Mouse (Mus musculus) left cerebral cortex, postnatal 25 days (tissue): ENCODE data around the gene Pus7. TPM values are rescaled to one million over a fixed set of nuclear protein-coding genes. Genes with fewer than 3 reads are reported as not detected.
"Not testable (repeated sequence)": the region's sequence is repeated elsewhere in the genome, so short reads cannot be mapped to it uniquely, and the experiment has no call there.

ENCODE experiments used
- DNase-seq, 2 experiments: peaks; one replicate each; pipeline ENCODE4 v3.0.0; 2022; ENCODE audit warnings: low spot score in 2 of 2, mixed read lengths in 1 of 2
- intact Hi-C: fragments of 180-260 bp; cut with DNase I; formaldehyde crosslinking; loops from one replicate; pipeline ENCODE4 v1.15.1; 2025
- total RNA-seq, 2 experiments: library from RNA; stranded (reverse); gene quantifications; 2 replicates each; pipeline ENCODE4 v1.2.3; 2021

Gene Pus7
- total RNA-seq, 2 experiments from 2014 or later, result 18.1 TPM

DNA sequence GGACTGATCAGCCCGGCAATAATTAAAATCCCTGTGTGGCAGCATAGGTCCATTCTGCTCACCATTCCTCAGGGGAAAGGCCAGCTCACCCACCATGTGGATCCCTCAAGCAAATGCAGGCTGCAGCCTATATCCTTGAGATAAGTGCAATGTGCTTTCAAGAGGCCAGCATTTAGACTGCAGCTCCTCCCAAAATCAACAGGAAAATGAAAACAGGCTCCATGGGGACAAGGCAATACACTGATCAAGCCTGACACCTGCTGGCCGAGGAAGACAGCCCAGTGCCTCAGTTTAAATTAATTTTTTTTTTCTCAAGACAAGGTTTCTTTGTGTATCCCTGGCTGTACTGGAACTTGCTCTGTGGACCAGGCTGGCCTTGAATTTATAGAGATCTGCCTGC lies 24.9 kb downstream of the Pus7 start:
- DNase-seq, result peak; percentile 32 to 42
- intact Hi-C loops, result loop anchor here (5.0 to 10.0 kb wide), 2 partner anchors 81 to 254 kb away; no protein-coding TSS in a partner anchor

DNA sequence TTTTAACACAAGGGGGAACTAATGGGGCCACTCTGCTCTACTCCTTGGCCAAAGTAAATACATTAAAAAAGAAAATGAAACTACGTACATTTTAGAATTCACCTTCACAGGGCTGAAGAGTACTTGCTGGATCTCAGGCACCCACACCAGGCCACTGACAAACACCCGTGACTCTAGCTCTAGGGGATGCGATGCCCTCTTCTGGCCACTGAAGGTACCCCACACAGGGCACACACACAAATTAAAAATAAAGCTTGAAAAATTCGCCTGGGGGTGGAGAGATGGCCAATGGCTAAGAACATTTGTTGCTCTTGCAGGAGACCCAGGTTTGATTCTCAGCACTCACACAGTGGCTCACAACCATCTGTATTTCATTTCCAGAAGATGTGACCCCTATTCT lies 27.1 kb downstream of the Pus7 start:
- intact Hi-C loops, result loop anchor here (5.0 to 10.0 kb wide), 2 partner anchors 79 to 252 kb away; no protein-coding TSS in a partner anchor
- DNase-seq, result no peak

DNA sequence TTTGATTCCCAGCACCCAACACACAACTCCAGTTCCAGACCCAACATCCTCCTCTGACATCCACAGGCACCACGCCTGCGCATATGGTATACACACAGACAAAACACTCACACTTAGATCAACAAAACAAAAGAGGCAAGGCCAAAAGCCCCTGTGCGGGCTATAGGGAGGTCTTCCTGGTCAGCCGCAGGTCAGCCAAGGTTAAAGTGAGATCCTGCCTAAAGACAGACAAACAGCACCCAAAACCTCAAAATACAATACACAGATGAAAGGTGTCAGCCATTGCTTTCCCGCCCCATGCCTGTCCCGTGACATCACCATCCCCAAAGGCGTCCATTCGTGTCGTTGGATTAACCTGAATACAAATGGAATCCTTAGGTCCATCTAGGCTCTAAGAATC lies 27.9 kb downstream of the Pus7 start:
- DNase-seq, result no peak
- intact Hi-C loops, result loop anchor here (5.0 to 10.0 kb wide), 2 partner anchors 78 to 251 kb away; no protein-coding TSS in a partner anchor

DNA sequence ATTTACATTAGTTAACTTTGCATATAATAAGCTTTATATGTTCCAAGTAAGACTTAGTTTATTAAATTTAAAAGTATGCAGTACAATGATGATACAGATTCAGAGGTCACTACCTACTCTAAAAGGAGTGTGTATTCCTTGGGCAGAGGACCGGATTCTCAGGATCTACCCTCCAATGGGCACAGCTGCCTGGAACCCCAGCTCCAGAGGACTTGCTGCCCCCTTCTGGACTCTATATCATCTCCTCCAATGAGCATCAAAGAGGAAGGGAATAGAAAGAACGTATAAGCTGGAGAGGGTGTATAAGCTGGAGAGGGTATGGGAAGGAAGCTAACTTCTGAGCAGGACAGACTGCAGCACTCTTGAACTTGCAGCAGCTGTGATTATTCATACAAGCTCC lies 33.6 kb downstream of the Pus7 start:
- no peak for DNase-seq
- intact Hi-C loops, result loop anchor here (10.0 kb wide), 1 partner anchor 245 kb away; no protein-coding TSS in a partner anchor

DNA sequence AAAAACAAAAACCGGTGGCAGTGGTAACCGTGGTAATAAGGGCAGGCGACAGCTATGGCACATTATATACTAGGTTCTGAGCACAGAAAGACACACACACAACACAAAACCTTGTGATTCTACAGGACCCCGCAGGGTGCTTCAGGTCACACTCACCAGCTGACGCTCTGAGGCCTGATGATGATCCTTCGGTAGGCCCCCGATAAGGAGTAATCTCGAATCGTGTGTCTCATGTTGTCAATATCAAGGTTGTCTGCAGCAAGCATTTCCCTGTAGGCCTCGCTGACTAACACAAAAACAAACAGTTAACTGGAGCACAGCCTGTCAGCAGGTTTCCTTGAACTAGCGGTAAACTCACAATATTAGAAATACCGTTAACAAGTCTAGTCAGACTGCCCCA lies 40.2 kb downstream of the Pus7 start:
- intact Hi-C loops, result no loop called here
- no peak for DNase-seq

DNA sequence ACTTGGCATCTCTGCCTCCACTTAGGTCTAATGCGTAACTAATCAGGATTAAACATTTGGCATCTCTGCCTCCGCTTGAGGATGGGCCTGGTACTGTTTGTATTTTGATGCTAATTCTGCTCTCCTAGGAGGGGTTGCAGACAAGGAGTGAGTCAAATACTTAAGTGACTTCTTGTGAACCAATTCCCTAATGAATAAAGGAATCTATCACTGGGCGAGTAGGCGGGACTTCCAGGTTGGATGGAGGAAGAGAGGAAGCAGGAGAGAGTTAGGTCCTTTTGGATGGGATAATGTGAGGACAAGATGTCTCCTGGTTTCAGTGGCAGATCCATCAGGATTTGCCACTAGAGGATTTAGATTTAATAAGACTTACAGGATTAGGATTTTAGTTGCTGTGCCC lies 46.4 kb downstream of the Pus7 start:
- intact Hi-C loops, result no loop called here
- DNase-seq, result no peak

DNA sequence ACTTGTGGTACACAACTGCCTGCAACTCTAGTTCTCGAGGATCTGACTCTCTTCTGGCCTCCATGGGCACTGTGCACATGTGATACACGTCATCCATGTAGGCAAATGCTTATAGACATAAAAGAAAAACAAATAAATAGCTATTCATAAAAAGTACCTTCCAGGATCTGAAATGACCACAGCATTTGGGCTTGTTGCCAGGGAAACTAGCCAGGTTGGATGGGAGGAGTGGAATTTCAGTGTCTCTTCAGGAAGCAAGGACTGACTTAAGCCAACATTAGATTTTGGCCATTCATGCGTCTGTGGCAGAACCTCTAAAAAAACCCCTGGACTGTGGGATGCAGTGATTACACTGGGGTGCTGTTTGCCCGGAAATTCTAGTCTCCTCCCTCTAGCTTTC lies 47.1 kb downstream of the Pus7 start:
- DNase-seq, result no peak
- intact Hi-C loops, result no loop called here

DNA sequence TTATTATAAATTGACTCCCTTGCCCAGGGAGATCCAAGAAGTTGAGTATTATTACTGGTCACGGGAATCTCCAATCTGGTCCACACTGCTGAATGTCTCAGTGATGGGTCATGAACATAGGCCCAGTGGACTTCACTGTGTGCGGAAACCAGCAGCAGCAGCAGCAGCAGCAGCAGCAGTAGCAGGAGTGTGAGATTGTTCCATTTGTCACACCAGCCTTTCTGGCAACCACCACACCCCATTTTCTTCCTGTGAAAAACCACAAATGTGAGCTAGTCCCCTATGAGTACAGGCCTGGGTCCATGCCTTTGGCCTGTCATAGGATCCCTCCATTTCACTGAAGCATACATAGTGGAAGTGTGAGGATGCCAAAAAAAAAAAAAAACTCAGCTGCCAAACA lies 61.6 kb downstream of the Pus7 start:
- no peak for DNase-seq

DNA sequence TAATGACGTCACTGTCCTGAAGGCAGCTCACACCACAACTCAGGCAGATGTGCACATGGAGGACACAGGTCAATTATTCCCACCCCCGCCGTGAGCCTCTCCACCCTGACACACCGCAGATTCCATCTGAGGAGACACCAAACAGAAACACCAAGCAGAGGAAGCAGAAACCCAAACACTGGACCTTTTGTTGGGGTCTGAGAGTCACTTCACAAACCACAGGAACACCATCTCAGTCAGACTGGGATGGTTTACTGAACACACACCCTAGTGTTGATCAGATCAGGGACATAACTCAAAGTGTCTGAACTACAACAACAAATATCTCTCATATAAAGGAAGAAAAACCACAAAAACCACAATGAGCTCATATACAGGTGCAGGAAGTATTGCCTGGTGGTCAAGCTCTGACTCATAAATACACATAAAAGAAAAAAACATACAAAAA lies 64.6 kb downstream of the Pus7 start:
- DNase-seq, result no peak
- intact Hi-C loops, result no loop called here

More for the DNA sequence above, 61.6 kb downstream of the Pus7 start:
- intact Hi-C loops, result no loop called here

DNA sequence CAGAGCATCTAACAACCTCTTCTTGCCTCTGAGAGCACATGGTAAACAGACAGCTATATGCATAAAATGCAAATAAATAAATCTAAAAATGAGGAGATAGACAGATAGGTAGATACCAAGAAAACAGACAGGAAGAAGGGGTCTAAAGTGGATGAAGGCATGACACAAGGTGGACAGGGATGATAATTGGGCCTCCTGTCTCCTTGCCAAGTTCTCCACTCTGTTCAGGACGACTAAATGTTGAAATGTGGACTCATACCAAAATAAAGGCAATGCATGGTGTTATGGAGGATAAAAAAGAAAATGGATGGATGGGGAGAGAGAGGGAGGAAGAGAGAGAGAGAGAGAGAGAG lies 65.4 kb downstream of the Pus7 start:
- DNase-seq, result no peak
- intact Hi-C loops, result no loop called here

DNA sequence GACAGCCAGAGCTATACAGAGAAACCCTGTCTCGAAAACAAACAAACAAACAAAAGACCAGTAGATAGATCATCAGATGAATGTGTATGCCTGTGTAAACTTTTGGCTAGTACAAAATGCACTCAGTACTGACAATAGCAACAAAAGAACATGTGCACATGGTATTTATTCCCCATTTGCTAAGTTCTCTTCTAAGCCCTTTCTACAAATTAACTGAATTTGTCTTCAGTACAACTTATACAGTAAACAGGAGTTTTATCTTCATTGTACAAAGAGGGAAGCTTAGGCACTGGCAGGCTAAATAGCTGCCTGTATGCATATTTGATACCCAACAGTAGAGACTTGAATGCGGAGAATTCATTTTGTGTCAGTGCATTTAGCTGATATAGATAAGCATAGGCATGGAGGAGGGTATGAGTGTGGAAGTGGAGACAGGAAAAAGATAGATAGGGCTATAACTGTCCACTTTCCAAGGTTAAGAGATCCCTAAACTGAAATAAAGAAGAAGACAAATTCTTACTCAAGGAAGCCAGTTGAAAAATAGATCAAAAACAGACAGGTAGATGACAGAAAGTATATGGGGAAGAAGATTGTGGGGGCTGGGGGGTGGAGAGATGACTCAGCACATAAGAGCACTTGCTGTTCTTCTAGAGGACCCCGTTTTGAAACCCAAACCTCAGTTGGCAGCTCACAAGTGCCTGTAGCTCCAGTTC lies 65.9 kb downstream of the Pus7 start:
- DNase-seq, result no peak
- intact Hi-C loops, result no loop called here

DNA sequence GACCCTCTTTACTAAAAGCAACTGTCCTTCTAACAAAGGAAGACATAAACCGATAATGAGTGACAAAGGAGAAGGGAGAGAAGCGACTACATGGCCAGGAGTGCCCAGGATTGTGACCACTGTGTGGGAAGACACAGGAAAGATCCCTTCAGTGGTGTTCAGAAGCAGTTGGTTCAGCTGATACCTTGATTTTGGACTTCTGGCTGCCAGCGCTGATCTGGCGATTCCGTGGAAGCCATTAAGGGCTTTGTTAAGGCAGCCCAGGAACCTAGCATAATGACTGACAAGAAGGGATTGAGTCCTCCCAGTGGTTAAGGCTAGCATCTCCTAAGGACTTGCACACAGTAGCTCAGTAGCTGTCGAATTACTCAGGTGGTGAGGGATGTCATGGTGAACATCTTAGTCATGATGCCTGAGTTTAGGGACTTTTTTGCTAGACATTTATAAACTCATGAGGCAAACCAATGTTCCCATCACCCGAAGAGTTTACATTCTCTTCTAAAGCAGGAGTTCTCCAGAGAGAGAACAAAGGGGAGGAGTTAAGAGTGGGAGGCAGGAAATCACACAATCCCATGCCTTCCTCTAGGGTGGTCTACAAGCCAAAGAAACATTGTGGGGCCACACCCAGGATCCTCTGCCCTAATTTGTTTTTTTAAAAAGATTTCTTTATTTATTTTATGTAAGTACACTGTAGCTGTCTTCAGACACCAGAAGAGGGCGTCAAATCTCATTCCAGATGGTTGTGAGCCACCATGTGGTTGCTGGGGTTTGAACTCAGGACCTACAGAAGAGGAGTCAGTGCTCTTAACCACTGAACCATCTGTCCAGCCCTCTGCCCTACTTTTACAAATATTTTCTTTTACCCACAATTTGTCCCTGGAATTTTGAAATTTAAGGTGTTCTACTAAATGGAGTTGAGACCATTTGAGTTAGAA lies 69.8 kb downstream of the Pus7 start:
- no peak for DNase-seq
- intact Hi-C loops, result no loop called here

DNA sequence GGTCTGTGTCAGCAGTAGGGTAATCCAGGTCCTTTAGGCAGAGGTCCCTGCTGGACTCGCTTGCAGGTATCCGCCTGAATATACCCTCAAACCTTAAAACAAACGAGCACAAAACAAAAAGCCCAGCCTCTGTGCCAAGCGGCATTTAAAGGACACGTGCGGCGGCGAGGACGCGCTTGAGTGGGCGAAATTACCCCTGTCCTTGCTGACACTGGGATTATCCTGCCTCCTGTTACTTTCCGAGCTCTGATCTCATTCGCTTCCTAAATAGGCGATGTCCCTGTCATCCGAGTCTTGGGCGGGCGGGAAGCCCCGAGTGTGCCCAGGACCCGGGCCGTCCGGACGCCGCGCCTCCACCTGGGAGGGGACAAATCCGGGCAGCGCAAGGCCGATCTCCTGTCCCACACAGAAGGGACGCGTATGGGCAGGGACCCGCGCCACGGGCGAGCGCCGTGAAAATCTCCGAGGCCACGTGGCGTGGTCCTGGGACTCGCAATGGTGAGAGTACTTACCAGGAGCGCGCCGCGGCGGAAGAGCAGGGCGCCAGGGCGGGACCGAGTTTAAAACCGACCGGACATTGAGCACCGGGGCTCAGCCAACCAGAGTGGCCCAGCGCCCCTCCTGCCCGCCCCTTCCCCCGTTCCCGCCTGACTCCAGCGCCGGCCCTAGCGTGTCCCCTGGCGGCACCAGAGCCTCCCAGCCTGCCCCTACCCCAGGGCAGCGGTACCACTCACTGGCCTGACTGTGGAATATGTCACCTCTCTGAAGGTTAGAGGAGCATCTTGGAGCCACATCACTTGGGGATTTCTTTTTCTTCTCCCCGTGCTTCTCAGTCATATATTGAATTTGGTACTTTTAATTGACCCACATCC lies 71.1 kb downstream of the Pus7 start:
- peak; percentile 44 to 58 for DNase-seq
- intact Hi-C loops, result no loop called here

DNA sequence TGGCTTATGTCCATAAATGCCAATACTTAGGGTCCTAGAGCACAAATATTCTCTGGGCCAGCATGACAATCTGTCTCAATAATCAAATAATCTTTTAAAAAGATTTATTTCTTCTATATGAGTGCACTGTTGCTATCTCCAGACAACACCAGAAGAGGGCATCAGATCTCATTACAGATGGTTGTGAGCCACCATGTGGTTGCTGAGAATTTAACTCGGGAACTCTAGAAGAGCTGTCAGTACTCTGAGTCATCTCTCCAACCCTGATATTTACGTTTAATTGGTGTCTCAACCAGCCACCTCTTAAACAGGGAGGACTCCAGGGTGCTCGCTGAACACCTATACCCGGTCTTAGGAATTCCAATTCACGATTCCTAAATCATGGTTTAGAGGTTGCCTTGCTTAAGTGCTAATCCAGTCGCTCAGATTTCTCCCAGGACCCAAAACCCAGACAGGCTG lies 71.8 kb downstream of the Pus7 start:
- peak; percentile 31 to 68 for DNase-seq
- intact Hi-C loops, result not testable (repeated sequence)

DNA sequence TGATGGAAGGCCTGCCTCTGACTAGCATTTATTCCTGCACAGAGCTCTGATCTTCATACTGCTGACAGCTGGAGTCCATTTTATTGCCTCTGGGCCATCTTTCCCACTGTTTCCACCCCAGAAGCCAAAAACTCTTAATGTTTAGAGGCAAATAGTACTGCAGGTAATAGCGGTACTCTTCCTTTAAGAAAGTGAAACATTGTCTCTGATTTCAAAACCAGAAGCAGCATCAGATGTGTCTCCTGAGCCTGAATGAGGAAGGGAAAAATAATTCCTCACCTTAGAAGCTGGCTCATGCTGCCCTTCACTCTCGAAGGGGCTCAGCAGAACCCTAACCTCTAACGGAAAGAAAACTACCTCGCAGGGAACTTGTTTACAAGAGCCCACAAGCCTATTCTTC lies 72.3 kb downstream of the Pus7 start:
- DNase-seq, result no peak
- intact Hi-C loops, result no loop called here

DNA sequence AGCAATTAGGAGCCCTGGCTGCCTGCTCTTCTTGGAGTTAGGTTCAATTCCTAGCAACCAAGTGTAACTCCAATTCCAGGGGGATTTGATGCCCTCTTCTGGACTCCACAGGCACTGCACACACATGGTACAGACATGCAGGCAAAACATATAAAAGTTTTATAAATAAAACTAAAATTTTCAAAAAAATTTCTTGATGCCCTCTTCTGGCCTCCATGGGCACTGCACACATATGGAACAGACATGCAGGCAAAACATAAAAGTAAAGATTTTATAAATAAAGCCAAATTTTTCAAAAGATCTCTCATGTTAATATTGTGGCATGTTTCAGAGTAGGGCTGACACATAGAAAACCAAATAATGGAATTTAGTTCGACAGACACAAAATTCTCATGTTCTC lies 73.8 kb downstream of the Pus7 start:
- intact Hi-C loops, result no loop called here
- no peak for DNase-seq

DNA sequence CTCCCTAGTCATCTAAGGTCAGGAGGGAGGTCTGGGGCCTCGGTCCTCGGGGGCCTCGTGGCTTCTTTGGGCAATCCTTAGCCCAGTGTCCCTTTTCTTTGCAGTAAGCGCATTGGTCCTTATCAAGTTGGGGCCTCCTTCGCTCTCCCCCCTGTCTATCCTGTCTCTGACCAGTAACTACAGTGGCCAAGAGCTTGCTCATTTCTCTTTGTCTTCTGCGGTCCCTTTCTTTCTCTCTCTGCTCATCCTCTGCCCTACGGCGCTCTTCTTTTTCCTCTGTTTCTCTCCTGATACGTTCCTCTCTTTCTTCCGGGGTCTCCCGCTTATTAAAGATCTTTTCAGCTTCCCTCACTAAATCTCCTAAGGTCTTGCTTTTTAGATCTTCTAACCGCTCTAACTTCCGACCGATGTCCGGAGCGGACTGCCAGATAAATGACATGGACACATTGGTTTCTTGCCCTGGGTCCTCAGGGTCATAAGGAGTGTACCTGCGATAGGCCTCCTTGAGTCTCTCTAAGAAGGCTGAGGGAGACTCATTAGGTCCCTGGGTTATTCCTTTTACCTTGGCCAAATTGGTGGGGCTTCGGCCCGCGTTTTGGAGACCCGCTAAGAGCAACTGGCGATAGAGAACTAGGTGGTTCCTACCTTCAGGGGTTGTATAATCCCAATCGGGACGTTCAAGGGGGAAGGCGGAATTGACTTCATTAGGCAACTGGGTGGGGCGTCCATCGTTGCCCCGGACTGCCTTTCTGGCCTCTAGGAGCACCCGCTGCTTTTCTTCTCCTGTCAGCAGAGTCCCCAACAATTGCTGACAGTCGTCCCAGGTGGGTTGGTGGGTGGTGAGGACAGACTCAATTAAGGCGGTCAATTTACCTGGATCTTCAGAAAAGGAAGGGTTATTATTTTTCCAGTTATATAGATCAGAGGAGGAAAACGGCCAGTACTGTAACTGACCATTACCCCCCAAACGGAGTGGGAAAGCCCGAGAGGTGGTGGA lies 76.6 kb downstream of the Pus7 start:
- intact Hi-C loops, DNase-seq: not testable (repeated sequence)

DNA sequence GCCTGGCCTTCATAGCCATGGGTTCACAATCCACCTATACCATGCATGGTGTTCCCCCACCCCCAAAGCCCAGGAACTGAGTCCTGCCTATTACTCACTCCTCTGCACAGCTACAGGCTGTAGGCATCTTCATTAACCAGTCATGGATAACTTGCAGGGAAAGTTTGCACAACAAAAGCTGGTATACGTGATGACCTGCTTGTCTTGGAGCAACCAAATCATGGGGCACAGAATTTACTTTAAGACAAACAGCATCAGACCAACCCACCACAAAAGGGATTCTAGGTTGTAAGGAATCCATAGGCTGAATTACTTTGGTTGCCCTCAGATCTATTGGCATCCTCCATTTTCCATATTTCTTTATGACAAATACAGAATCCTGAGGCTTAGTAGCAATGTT lies 86.1 kb downstream of the Pus7 start:
- intact Hi-C loops, result no loop called here
- DNase-seq, result no peak
